Mouse (Mus musculus) E14TG2a.4 (cell line): ENCODE results near the gene Stx6.

Experiments
- CTCF ChIP-seq: conservative IDR thresholded peaks from 2 replicates; pipeline ENCODE4 v1.5.1; 2014; ENCODE audit warnings: low read length
- NANOG ChIP-seq: IDR thresholded peaks from 2 replicates; pipeline ENCODE4 v1.6.1; 2014; ENCODE audit warnings: borderline replicate concordance, low read length, mixed read lengths
- POU5F1 ChIP-seq: IDR thresholded peaks from 2 replicates; pipeline ENCODE4 v1.6.1; 2014; ENCODE audit warnings: low read length, borderline replicate concordance

GRCm38 (mm10) chr1:155201914-155202313 lies 43.4 kb downstream of the Stx6 start:
- TF ChIP-seq CTCF, result no peak
- TF ChIP-seq POU5F1, result no peak
- TF ChIP-seq NANOG, result no peak
